In the genomic region with DNA sequence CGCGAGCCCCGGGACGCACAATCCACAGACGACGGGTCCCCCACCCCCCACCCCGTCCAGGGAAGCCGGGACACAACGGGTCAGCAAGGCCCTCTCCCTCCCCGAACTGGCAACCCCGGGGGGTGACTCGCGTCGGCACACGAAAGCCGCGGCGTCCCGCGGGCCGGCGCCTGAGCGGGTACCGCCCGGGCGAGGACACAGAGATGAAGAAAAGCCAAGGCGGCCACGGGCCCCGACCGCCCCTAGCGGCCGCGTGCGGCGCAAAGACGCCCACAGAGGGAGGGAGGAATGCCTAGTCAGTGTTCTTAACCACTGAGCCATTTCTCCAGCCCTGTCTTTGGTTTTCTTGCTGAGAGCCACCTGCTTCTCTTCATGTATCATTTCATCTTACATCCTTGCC, we compare ENCODE assay signal across 9 mouse cellular contexts. TPM values are rescaled to one million over a fixed set of nuclear protein-coding genes. Genes with fewer than 3 reads are reported as not detected.
DNase-seq lines count a peak whose midpoint lies in the region; ATAC-seq and TF ChIP-seq lines count a peak whose summit lies in the region.
"Had no signal": no experiment of that assay in that cellular context is flagged by ENCODE, and none has a peak within 500 bp of the region (broad histone marks: within the 10 kb centered on the region; RNA-seq: fewer than 3 reads in every experiment).

No protein-coding gene starts in this region.

- H3K9me3 ChIP-seq in midbrain, embryonic 10.5 days (replicated peaks), result no peaks in the 10 kb centered on the region
- H3K9me3 ChIP-seq in midbrain, embryonic 13.5 days, result no peaks in the 10 kb centered on the region
- no peaks in the 10 kb centered on the region for H3K9me3 ChIP-seq in lung, embryonic 14.5 days (ENCODE audit: low read depth, low read length)
- H3K9me3 ChIP-seq: liver, embryonic 15.5 days had no signal

- H3K27ac ChIP-seq in midbrain, embryonic 10.5 days (replicated peaks), result no peak overlapping the region
- no peak overlapping the region for H3K27ac ChIP-seq in midbrain, embryonic 13.5 days
- H3K27ac ChIP-seq in lung, embryonic 14.5 days (ENCODE audit: low read depth), result no peak overlapping the region
- H3K27ac ChIP-seq: liver, embryonic 15.5 days had no signal

- no peak overlapping the region for H3K4me2 ChIP-seq in midbrain, embryonic 13.5 days (replicated peaks)
- no peak overlapping the region for H3K4me2 ChIP-seq in lung, embryonic 14.5 days
- H3K4me2 ChIP-seq: liver, embryonic 15.5 days had no signal

- no peak overlapping the region for H3K9ac ChIP-seq in midbrain, embryonic 13.5 days (replicated peaks)
- H3K9ac ChIP-seq in lung, embryonic 14.5 days, result no peak overlapping the region
- H3K9ac ChIP-seq: liver, embryonic 15.5 days had no signal

- H3K27me3 ChIP-seq in midbrain, embryonic 10.5 days (ENCODE audit: low read depth, poor library complexity, severe bottlenecking), result peaks cover 6% of the 10 kb centered on the region
- peaks cover 47% of the 10 kb centered on the region for H3K27me3 ChIP-seq in midbrain, embryonic 13.5 days
- peaks cover 26% of the 10 kb centered on the region; the same call in 1 of the 2 replicates for H3K27me3 ChIP-seq in lung, embryonic 14.5 days (ENCODE audit: insufficient read depth, low read length)

- ATAC-seq in midbrain, embryonic 13.5 days, result no peak
- no peak for ATAC-seq in lung, embryonic 14.5 days (ENCODE audit: insufficient read depth)
- no peak for ATAC-seq in megakaryocyte progenitor cell, adult 5-6 weeks (replicated peaks; ENCODE audit: poor library complexity)

- DNase-seq in midbrain, embryonic 10.5 days (ENCODE audit: low spot score), result peak; percentile 100
- DNase-seq in adrenal gland, adult 18-20 months (ENCODE audit: low spot score in 2 of 2), result peak; percentile 80 to 86
- DNase-seq in embryo, embryonic 9.5 days (ENCODE audit: extremely low spot score), result peak; percentile 100
- DNase-seq in induced T-regulatory cell, adult 2 months (ENCODE audit: low read depth), result peak; percentile 99
- peak; percentile 97 for DNase-seq in lung, embryonic 14.5 days
- DNase-seq in spleen, adult 18-20 months, result peak; percentile 61 to 79

- H3K4me3 ChIP-seq in midbrain, embryonic 10.5 days, result no peak overlapping the region
- H3K4me3 ChIP-seq in midbrain, embryonic 13.5 days (replicated peaks), result no peak overlapping the region
- no peak overlapping the region for H3K4me3 ChIP-seq in lung, embryonic 14.5 days (ENCODE audit: low read depth, low read length)
- H3K4me3 ChIP-seq: liver, embryonic 15.5 days had no signal

- H3K4me1 ChIP-seq in midbrain, embryonic 10.5 days, result no peaks in the 10 kb centered on the region; the same call in 1 of the 2 replicates
- no peaks in the 10 kb centered on the region for H3K4me1 ChIP-seq in midbrain, embryonic 13.5 days (replicated peaks)
- H3K4me1 ChIP-seq in lung, embryonic 14.5 days (ENCODE audit: insufficient read depth), result no peaks in the 10 kb centered on the region
- H3K4me1 ChIP-seq: liver, embryonic 15.5 days had no signal

- no peaks in the 10 kb centered on the region for H3K36me3 ChIP-seq in midbrain, embryonic 10.5 days
- no peaks in the 10 kb centered on the region for H3K36me3 ChIP-seq in midbrain, embryonic 13.5 days
- no peaks in the 10 kb centered on the region for H3K36me3 ChIP-seq in lung, embryonic 14.5 days (ENCODE audit: insufficient read depth)
- H3K36me3 ChIP-seq: liver, embryonic 15.5 days had no signal

- TF ChIP-seq CTCF in lung, embryonic 14.5 days (IDR thresholded peaks at IDR 0.05; ENCODE audit: low read depth), result peak; percentile 74

- WGBS in midbrain, embryonic 10.5 days, result 10% methylated on average over 36 of the region's 36 CpGs
- 9% methylated on average over 36 of the region's 36 CpGs for WGBS in midbrain, embryonic 13.5 days
- 7% methylated on average over 36 of the region's 36 CpGs for WGBS in lung, embryonic 14.5 days

RNA-seq across cellular contexts. Expression of a gene that starts 26.6 kb away (rescaled TPM):
- polyA plus RNA-seq in midbrain, embryonic 10.5 days (2016; fragmentation: Nextera tagmentation; extraction: Ambion mirVana), result 94.2 and 94.9 TPM in 2 replicates
- polyA plus RNA-seq in midbrain, embryonic 13.5 days (2015; fragmentation: Nextera tagmentation; extraction: Ambion mirVana), result 111 and 115 TPM in 2 replicates
- 10 to 100 TPM; 38.5 to 39.4 TPM for total RNA-seq in adrenal gland, adult 18-20 months (2021)
- 188 and 195 TPM in 2 replicates for polyA plus RNA-seq in lung, embryonic 14.5 days (2014; fragmentation: Nextera tagmentation; extraction: Ambion mirVana)
- total RNA-seq in megakaryocyte progenitor cell, adult 5-6 weeks (2015), result 48.6 and 56.3 TPM in 2 replicates
- total RNA-seq in megakaryocyte progenitor cell, adult 5-6 weeks (2017), result 25.9 and 50.6 TPM in 2 replicates

RNA-seq across cellular contexts. Expression of a gene that starts 40.7 kb away (rescaled TPM):
- polyA plus RNA-seq in midbrain, embryonic 10.5 days (2016; fragmentation: Nextera tagmentation; extraction: Ambion mirVana), result 21.2 and 23.2 TPM in 2 replicates
- 29.3 and 31.1 TPM in 2 replicates for polyA plus RNA-seq in midbrain, embryonic 13.5 days (2015; fragmentation: Nextera tagmentation; extraction: Ambion mirVana)
- 10 to 100 TPM; 21.3 to 21.5 TPM for total RNA-seq in adrenal gland, adult 18-20 months (2021)
- 15.8 and 15.9 TPM in 2 replicates for polyA plus RNA-seq in lung, embryonic 14.5 days (2014; fragmentation: Nextera tagmentation; extraction: Ambion mirVana)
- total RNA-seq in megakaryocyte progenitor cell, adult 5-6 weeks (2015), result 13.2 and 14.1 TPM in 2 replicates
- 15.3 and 16.3 TPM in 2 replicates for total RNA-seq in megakaryocyte progenitor cell, adult 5-6 weeks (2017)

RNA-seq across cellular contexts. Expression of a gene that starts 41.2 kb away (rescaled TPM):
- not detected in 2 replicates for polyA plus RNA-seq in midbrain, embryonic 10.5 days (2016; fragmentation: Nextera tagmentation; extraction: Ambion mirVana)
- not detected in 2 replicates for polyA plus RNA-seq in midbrain, embryonic 13.5 days (2015; fragmentation: Nextera tagmentation; extraction: Ambion mirVana)
- total RNA-seq in adrenal gland, adult 18-20 months (2021), result not detected
- 1.3 and 1.4 TPM in 2 replicates for polyA plus RNA-seq in lung, embryonic 14.5 days (2014; fragmentation: Nextera tagmentation; extraction: Ambion mirVana)
- not detected in 2 replicates for total RNA-seq in megakaryocyte progenitor cell, adult 5-6 weeks (2015)
- not detected in 2 replicates for total RNA-seq in megakaryocyte progenitor cell, adult 5-6 weeks (2017)
- polyA plus RNA-seq: liver, embryonic 15.5 days had no signal

RNA-seq across cellular contexts. Expression of a gene that starts 55.0 kb away (rescaled TPM):
- polyA plus RNA-seq in midbrain, embryonic 10.5 days (2016; fragmentation: Nextera tagmentation; extraction: Ambion mirVana), result 0.16 and 0.17 TPM in 2 replicates
- 0.28 and 0.36 TPM in 2 replicates for polyA plus RNA-seq in midbrain, embryonic 13.5 days (2015; fragmentation: Nextera tagmentation; extraction: Ambion mirVana)
- not detected for total RNA-seq in adrenal gland, adult 18-20 months (2021)
- polyA plus RNA-seq in lung, embryonic 14.5 days (2014; fragmentation: Nextera tagmentation; extraction: Ambion mirVana), result 0.23 TPM in 1 of 2 replicates, not detected in the other
- not detected in 2 replicates for total RNA-seq in megakaryocyte progenitor cell, adult 5-6 weeks (2015)
- total RNA-seq in megakaryocyte progenitor cell, adult 5-6 weeks (2017), result not detected in 2 replicates
- polyA plus RNA-seq: liver, embryonic 15.5 days had no signal
